ENCODE assay signal across 11 mouse cellular contexts in genomic region chr7:18679772-18680171, GRCm38 (mm10). TPM values are rescaled to one million over a fixed set of nuclear protein-coding genes. Genes with fewer than 3 reads are reported as not detected.
DNase-seq lines count a peak whose midpoint lies in the region; ATAC-seq and TF ChIP-seq lines count a peak whose summit lies in the region.
"Had no signal": no experiment of that assay in that cellular context is flagged by ENCODE, and none has a peak within 500 bp of the region (broad histone marks: within the 10 kb centered on the region; RNA-seq: fewer than 3 reads in every experiment).

No protein-coding gene starts in this region.

- no peak overlapping the region for H3K27ac ChIP-seq in kidney, postnatal 0 days
- no peak overlapping the region for H3K27ac ChIP-seq in kidney, embryonic 15.5 days
- H3K27ac ChIP-seq in cortical plate, adult 2 months (ENCODE audit: insufficient read depth, low read length): no peak overlapping the region
- H3K27ac ChIP-seq in layer of hippocampus, adult 2 months: no peak overlapping the region
- H3K27ac ChIP-seq in midbrain, embryonic 11.5 days (ENCODE audit: low read depth, low read length): no peak overlapping the region
- H3K27ac ChIP-seq: embryonic facial prominence, embryonic 15.5 days; liver, embryonic 15.5 days had no signal

- WGBS in kidney, postnatal 0 days: 48% methylated on average over 2 of the region's 2 CpGs
- 50% methylated on average over 2 of the region's 2 CpGs for WGBS in kidney, embryonic 15.5 days
- WGBS in midbrain, embryonic 11.5 days: 53% methylated on average over 2 of the region's 2 CpGs

- no peaks in the 10 kb centered on the region for H3K27me3 ChIP-seq in kidney, postnatal 0 days (ENCODE audit: insufficient read depth, low read length)
- H3K27me3 ChIP-seq in kidney, embryonic 15.5 days: no peaks in the 10 kb centered on the region
- H3K27me3 ChIP-seq in midbrain, embryonic 11.5 days (ENCODE audit: control insufficient read depth, insufficient read depth, low read length): no peaks in the 10 kb centered on the region
- H3K27me3 ChIP-seq: embryonic facial prominence, embryonic 15.5 days; liver, embryonic 15.5 days had no signal

- H3K9ac ChIP-seq in kidney, postnatal 0 days (ENCODE audit: low read depth, low read length): no peak overlapping the region
- no peak overlapping the region for H3K9ac ChIP-seq in kidney, embryonic 15.5 days
- H3K9ac ChIP-seq in midbrain, embryonic 11.5 days (ENCODE audit: low read length): no peak overlapping the region
- H3K9ac ChIP-seq: embryonic facial prominence, embryonic 15.5 days; liver, embryonic 15.5 days had no signal

- no peak overlapping the region for H3K4me3 ChIP-seq in kidney, postnatal 0 days (replicated peaks; ENCODE audit: low read depth, low read length)
- H3K4me3 ChIP-seq in kidney, embryonic 15.5 days (replicated peaks): no peak overlapping the region
- no peak overlapping the region for H3K4me3 ChIP-seq in cortical plate, adult 2 months (ENCODE audit: insufficient read depth, low read length)
- H3K4me3 ChIP-seq in layer of hippocampus, adult 2 months: no peak overlapping the region
- no peak overlapping the region for H3K4me3 ChIP-seq in midbrain, embryonic 11.5 days (ENCODE audit: low read depth, low read length)
- H3K4me3 ChIP-seq: embryonic facial prominence, embryonic 15.5 days; liver, embryonic 15.5 days had no signal

- H3K9me3 ChIP-seq in kidney, postnatal 0 days (replicated peaks; ENCODE audit: low read length): no peaks in the 10 kb centered on the region
- no peaks in the 10 kb centered on the region; the same call in 1 of the 2 replicates for H3K9me3 ChIP-seq in kidney, embryonic 15.5 days (replicated peaks)
- H3K9me3 ChIP-seq in midbrain, embryonic 11.5 days (ENCODE audit: control insufficient read depth, low read length): no peaks in the 10 kb centered on the region; the same call in 1 of the 2 replicates
- H3K9me3 ChIP-seq: embryonic facial prominence, embryonic 15.5 days; liver, embryonic 15.5 days had no signal

- no peak overlapping the region for H3K4me2 ChIP-seq in kidney, postnatal 0 days (ENCODE audit: low read length)
- H3K4me2 ChIP-seq in kidney, embryonic 15.5 days: no peak overlapping the region
- no peak overlapping the region for H3K4me2 ChIP-seq in midbrain, embryonic 11.5 days
- H3K4me2 ChIP-seq: embryonic facial prominence, embryonic 15.5 days; liver, embryonic 15.5 days had no signal

- peak; percentile 70 for TF ChIP-seq CTCF in kidney, postnatal 0 days (IDR thresholded peaks at IDR 0.05; ENCODE audit: low read depth)
- peak; percentile 56; the same call in 1 of the 2 replicates for TF ChIP-seq CTCF in cortical plate, adult 2 months (IDR thresholded peaks at IDR 0.05; ENCODE audit: extremely low read depth, insufficient read depth, low read length)
- peak; percentile 87 for TF ChIP-seq CTCF in layer of hippocampus, adult 2 months (conservative IDR thresholded peaks at IDR 0.05)

- no peaks in the 10 kb centered on the region for H3K4me1 ChIP-seq in kidney, postnatal 0 days (replicated peaks; ENCODE audit: insufficient read depth, low read length)
- H3K4me1 ChIP-seq in kidney, embryonic 15.5 days: no peaks in the 10 kb centered on the region
- H3K4me1 ChIP-seq in cortical plate, adult 2 months (ENCODE audit: control insufficient read depth, insufficient read depth, low read length): no peaks in the 10 kb centered on the region
- H3K4me1 ChIP-seq in midbrain, embryonic 11.5 days (ENCODE audit: control insufficient read depth, insufficient read depth, low read length): no peaks in the 10 kb centered on the region
- H3K4me1 ChIP-seq: embryonic facial prominence, embryonic 15.5 days; liver, embryonic 15.5 days had no signal

- TF ChIP-seq POLR2A in cortical plate, adult 2 months (IDR thresholded peaks at IDR 0.05; ENCODE audit: extremely low read depth, insufficient read depth, low read length): no peak

- no peak for ATAC-seq in kidney, postnatal 0 days (replicated peaks; ENCODE audit: low FRiP score, low read depth)
- no peak for ATAC-seq in kidney, embryonic 15.5 days (replicated peaks; ENCODE audit: low FRiP score)
- ATAC-seq in midbrain, embryonic 11.5 days (ENCODE audit: low FRiP score): peak; percentile 48; the same call in 1 of the 2 replicates
- no peak for ATAC-seq in erythroblast, adult 5-6 weeks (replicated peaks; ENCODE audit: low FRiP score, poor library complexity, severe bottlenecking)

- DNase-seq in kidney, postnatal 0 days (ENCODE audit: low spot score): peak; percentile 24
- peak; percentile 13 for DNase-seq in WW6 (ENCODE audit: low read depth, low spot score)
- DNase-seq in layer of hippocampus, adult 2 months (ENCODE audit: low spot score in 2 of 2): peak; percentile 1 to 37
- DNase-seq in midbrain, embryonic 11.5 days (ENCODE audit: low spot score, missing footprints): peak; percentile 86
- no peak for DNase-seq in yolk sac, embryonic 10.5 days (ENCODE audit: low spot score)

- H3K36me3 ChIP-seq in kidney, postnatal 0 days (ENCODE audit: insufficient read depth, low read length): no peaks in the 10 kb centered on the region
- no peaks in the 10 kb centered on the region for H3K36me3 ChIP-seq in kidney, embryonic 15.5 days
- no peaks in the 10 kb centered on the region for H3K36me3 ChIP-seq in midbrain, embryonic 11.5 days (ENCODE audit: control insufficient read depth, insufficient read depth, low read length)
- H3K36me3 ChIP-seq: embryonic facial prominence, embryonic 15.5 days; liver, embryonic 15.5 days had no signal

RNA-seq across cellular contexts. Expression of gene Psg20, which starts 6.2 kb away (rescaled TPM):
- polyA plus RNA-seq in kidney, postnatal 0 days (2015; fragmentation: Nextera tagmentation; extraction: Ambion mirVana): not detected in 2 replicates
- not detected in 2 replicates for polyA plus RNA-seq in kidney, embryonic 15.5 days (2015; fragmentation: Nextera tagmentation; extraction: Ambion mirVana)
- polyA plus RNA-seq in cortical plate, adult 2 months (2012; rRNA removed): not detected in 2 replicates
- not detected for total RNA-seq in layer of hippocampus, adult 2 months (2021)
- polyA plus RNA-seq in midbrain, embryonic 11.5 days (2014; fragmentation: Nextera tagmentation; extraction: Ambion mirVana): not detected in 2 replicates
- not detected in 2 replicates for total RNA-seq in erythroblast, adult 5-6 weeks (2015; ENCODE audit: low replicate concordance)
- not detected in 2 replicates for total RNA-seq in erythroblast, adult 5-6 weeks (2017; ENCODE audit: low replicate concordance)
- polyA plus RNA-seq: liver, embryonic 15.5 days; stomach, embryonic 14.5 days had no signal

RNA-seq across cellular contexts. Expression of gene Psg21, which starts 23.2 kb away (rescaled TPM):
- polyA plus RNA-seq in kidney, postnatal 0 days (2015; fragmentation: Nextera tagmentation; extraction: Ambion mirVana): not detected in 2 replicates
- polyA plus RNA-seq in kidney, embryonic 15.5 days (2015; fragmentation: Nextera tagmentation; extraction: Ambion mirVana): not detected in 2 replicates
- not detected in 2 replicates for polyA plus RNA-seq in cortical plate, adult 2 months (2012; rRNA removed)
- not detected for total RNA-seq in layer of hippocampus, adult 2 months (2021)
- not detected in 2 replicates for polyA plus RNA-seq in midbrain, embryonic 11.5 days (2014; fragmentation: Nextera tagmentation; extraction: Ambion mirVana)
- not detected in 2 replicates for total RNA-seq in erythroblast, adult 5-6 weeks (2015; ENCODE audit: low replicate concordance)
- not detected in 2 replicates for total RNA-seq in erythroblast, adult 5-6 weeks (2017; ENCODE audit: low replicate concordance)
- polyA plus RNA-seq: embryonic facial prominence, embryonic 15.5 days; liver, embryonic 15.5 days; stomach, embryonic 14.5 days had no signal

RNA-seq across cellular contexts. Expression of gene Psg22, which starts 38.1 kb away (rescaled TPM):
- not detected in 2 replicates for polyA plus RNA-seq in kidney, postnatal 0 days (2015; fragmentation: Nextera tagmentation; extraction: Ambion mirVana)
- not detected in 2 replicates for polyA plus RNA-seq in kidney, embryonic 15.5 days (2015; fragmentation: Nextera tagmentation; extraction: Ambion mirVana)
- not detected in 2 replicates for polyA plus RNA-seq in cortical plate, adult 2 months (2012; rRNA removed)
- not detected for total RNA-seq in layer of hippocampus, adult 2 months (2021)
- polyA plus RNA-seq in midbrain, embryonic 11.5 days (2014; fragmentation: Nextera tagmentation; extraction: Ambion mirVana): not detected in 2 replicates
- not detected in 2 replicates for total RNA-seq in erythroblast, adult 5-6 weeks (2015; ENCODE audit: low replicate concordance)
- not detected in 2 replicates for total RNA-seq in erythroblast, adult 5-6 weeks (2017; ENCODE audit: low replicate concordance)
- polyA plus RNA-seq: embryonic facial prominence, embryonic 15.5 days; stomach, embryonic 14.5 days had no signal
